Mouse (Mus musculus): ENCODE data around the gene Banp. TPM values are rescaled to one million over a fixed set of nuclear protein-coding genes. Genes with fewer than 3 reads are reported as not detected.

The Banp gene
- polyA plus RNA-seq, 1 experiment from 2014 or later = 40.2 TPM

DNA sequence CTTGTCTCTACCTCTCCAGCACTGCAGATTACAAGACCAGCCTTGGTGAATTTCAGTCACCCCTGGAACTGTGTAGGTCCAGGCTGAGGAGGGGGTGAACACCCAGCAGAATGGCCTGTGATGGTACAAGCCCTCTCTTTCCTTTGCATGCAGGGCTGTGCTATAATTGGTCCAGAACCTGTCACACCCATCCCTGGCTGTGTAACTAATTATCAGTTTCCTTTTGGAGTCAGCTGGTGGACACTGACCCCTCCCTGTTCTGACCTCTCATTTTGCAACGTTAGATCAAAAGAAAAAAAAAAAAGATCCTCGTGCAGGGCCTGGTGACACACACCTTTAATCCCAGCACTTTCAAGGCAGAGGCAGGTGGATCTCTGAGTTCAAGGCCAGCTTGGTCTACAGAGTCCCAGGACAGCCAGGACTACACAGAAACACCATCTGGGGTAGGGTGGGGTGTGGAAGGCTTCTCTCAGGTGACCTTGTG, 6.5 kb upstream of the Banp start:
- H3K4me2 ChIP-seq = no peak overlapping the region
- H3K36me3 ChIP-seq (ENCODE audit: control insufficient read depth, insufficient read depth, low read length) = no peaks in the 10 kb centered on the region
- ATAC-seq (replicated peaks; ENCODE audit: low FRiP score) (no peak), DNase-seq (ENCODE audit: low spot score) (no peak)
- H3K9ac ChIP-seq (ENCODE audit: low read depth, low read length) = no peak overlapping the region
- WGBS = 32% methylated on average over 2 of the region's 2 CpGs
- H3K27me3 ChIP-seq (replicated peaks; ENCODE audit: control insufficient read depth, insufficient read depth, low read length) = no peaks in the 10 kb centered on the region; the same call in 1 of the 2 replicates
- H3K27ac ChIP-seq (ENCODE audit: low read depth, low read length) = no peak overlapping the region
- peaks cover 7% of the 10 kb centered on the region for H3K4me1 ChIP-seq (replicated peaks; ENCODE audit: control insufficient read depth, insufficient read depth, low read length)
- H3K9me3 ChIP-seq (ENCODE audit: control insufficient read depth, low read length) = no peaks in the 10 kb centered on the region
- no peak overlapping the region for H3K4me3 ChIP-seq (ENCODE audit: low read depth, low read length)

DNA sequence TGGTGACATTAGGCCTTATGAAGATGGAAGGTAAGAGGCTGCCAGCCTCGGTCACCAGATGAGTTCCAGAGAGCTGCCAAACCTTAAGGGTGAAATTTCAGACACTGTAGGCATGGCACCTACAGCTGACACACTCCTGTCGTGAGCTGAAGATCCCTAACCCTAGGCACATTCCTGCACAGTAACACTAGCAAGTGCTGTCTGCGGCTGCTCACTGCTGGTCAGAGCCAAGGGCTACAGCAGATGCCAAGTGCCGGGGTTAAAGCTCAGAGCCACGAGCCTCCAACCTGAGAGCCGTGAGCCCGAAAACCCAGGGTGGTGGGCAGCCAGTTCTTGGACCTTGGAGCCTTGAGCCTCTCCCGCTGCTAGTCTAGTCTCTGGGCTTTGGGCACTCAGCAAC, 5.8 kb upstream of the Banp start:
- H3K4me1 ChIP-seq (replicated peaks; ENCODE audit: control insufficient read depth, insufficient read depth, low read length) = peaks cover 12% of the 10 kb centered on the region
- H3K36me3 ChIP-seq (ENCODE audit: control insufficient read depth, insufficient read depth, low read length) = no peaks in the 10 kb centered on the region
- WGBS = 78% methylated on average over 8 of the region's 8 CpGs
- H3K9ac ChIP-seq (ENCODE audit: low read depth, low read length) = no peak overlapping the region
- H3K4me3 ChIP-seq (ENCODE audit: low read depth, low read length) = no peak overlapping the region
- H3K27me3 ChIP-seq (replicated peaks; ENCODE audit: control insufficient read depth, insufficient read depth, low read length) = no peaks in the 10 kb centered on the region; the same call in 1 of the 2 replicates
- H3K9me3 ChIP-seq (ENCODE audit: control insufficient read depth, low read length) = no peaks in the 10 kb centered on the region
- no peak for ATAC-seq (replicated peaks; ENCODE audit: low FRiP score)
- H3K4me2 ChIP-seq = no peak overlapping the region
- no peak for DNase-seq (ENCODE audit: low spot score)
- H3K27ac ChIP-seq (ENCODE audit: low read depth, low read length) = no peak overlapping the region

DNA sequence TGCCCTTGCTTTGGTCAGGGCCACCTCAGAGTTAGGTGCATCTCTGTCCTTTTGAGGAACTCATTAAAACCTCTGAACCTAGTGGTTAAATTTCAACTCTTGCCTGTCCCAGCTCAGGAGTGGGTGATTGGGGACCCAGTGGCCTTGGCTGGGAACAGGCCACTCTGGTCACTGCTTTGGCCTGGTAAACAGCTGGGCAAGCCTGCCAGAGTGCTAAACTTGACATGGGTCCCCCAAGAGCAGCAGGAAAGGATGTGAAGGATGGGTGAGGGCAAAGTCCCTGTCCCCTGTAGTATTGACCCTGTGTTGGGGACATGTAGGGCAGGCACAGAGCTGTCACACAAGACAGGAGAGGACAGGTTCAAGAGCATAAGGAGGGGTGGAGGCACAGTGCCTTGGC, 4.7 kb upstream of the Banp start, which contains the start of gene Car5a:
Gene Car5a (minus strand): TSS at position 74 of the 400 bp plus-strand sequence.
- DNase-seq (ENCODE audit: low spot score) = no peak
- H3K36me3 ChIP-seq (ENCODE audit: control insufficient read depth, insufficient read depth, low read length) = no peaks in the 10 kb centered on the region
- ATAC-seq (replicated peaks; ENCODE audit: low FRiP score) = no peak
- peaks cover 19% of the 10 kb centered on the region for H3K4me1 ChIP-seq (replicated peaks; ENCODE audit: control insufficient read depth, insufficient read depth, low read length)
- H3K27me3 ChIP-seq (replicated peaks; ENCODE audit: control insufficient read depth, insufficient read depth, low read length) = no peaks in the 10 kb centered on the region; the same call in 1 of the 2 replicates
- no peak within 1 kb of the TSS for H3K4me3 ChIP-seq (ENCODE audit: low read depth, low read length)
- no peak within 1 kb of the TSS for H3K4me2 ChIP-seq
- no peaks in the 10 kb centered on the region for H3K9me3 ChIP-seq (ENCODE audit: control insufficient read depth, low read length)
- no peak within 1 kb of the TSS for H3K9ac ChIP-seq (ENCODE audit: low read depth, low read length)
- peak within 1 kb of the TSS; percentile 55; the same call in 1 of the 2 replicates for H3K27ac ChIP-seq (ENCODE audit: low read depth, low read length)

DNA sequence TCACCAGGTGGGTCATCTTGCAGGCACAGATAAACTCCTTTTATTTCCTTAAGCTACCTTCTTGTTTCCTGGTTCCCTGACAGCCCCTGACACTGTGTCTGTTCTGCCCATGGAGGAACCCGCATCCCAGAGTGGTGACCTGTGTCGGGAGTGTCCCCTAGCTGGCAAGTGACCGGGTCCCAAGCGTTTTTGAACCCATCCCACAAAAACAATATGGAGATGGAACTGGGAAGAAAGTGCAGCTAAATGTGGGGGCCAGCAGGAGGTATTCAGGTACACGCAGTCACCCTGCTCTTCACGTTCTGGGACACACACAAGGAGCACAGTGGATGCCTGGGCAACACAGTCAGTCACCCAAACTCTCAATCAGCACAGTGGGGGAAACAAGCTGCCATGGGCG, 3.2 kb upstream of the Banp start:
- no peaks in the 10 kb centered on the region for H3K36me3 ChIP-seq (ENCODE audit: control insufficient read depth, insufficient read depth, low read length)
- no peaks in the 10 kb centered on the region for H3K9me3 ChIP-seq (ENCODE audit: control insufficient read depth, low read length)
- DNase-seq (ENCODE audit: low spot score) (no peak), ATAC-seq (replicated peaks; ENCODE audit: low FRiP score) (no peak)
- H3K4me1 ChIP-seq (replicated peaks; ENCODE audit: control insufficient read depth, insufficient read depth, low read length) = peaks cover 19% of the 10 kb centered on the region
- H3K27ac ChIP-seq (ENCODE audit: low read depth, low read length) = no peak overlapping the region
- H3K4me2 ChIP-seq = no peak overlapping the region
- H3K9ac ChIP-seq (ENCODE audit: low read depth, low read length) = no peak overlapping the region
- H3K27me3 ChIP-seq (replicated peaks; ENCODE audit: control insufficient read depth, insufficient read depth, low read length) = no peaks in the 10 kb centered on the region; the same call in 1 of the 2 replicates
- no peak overlapping the region for H3K4me3 ChIP-seq (ENCODE audit: low read depth, low read length)
- WGBS = 86% methylated on average over 7 of the region's 7 CpGs

DNA sequence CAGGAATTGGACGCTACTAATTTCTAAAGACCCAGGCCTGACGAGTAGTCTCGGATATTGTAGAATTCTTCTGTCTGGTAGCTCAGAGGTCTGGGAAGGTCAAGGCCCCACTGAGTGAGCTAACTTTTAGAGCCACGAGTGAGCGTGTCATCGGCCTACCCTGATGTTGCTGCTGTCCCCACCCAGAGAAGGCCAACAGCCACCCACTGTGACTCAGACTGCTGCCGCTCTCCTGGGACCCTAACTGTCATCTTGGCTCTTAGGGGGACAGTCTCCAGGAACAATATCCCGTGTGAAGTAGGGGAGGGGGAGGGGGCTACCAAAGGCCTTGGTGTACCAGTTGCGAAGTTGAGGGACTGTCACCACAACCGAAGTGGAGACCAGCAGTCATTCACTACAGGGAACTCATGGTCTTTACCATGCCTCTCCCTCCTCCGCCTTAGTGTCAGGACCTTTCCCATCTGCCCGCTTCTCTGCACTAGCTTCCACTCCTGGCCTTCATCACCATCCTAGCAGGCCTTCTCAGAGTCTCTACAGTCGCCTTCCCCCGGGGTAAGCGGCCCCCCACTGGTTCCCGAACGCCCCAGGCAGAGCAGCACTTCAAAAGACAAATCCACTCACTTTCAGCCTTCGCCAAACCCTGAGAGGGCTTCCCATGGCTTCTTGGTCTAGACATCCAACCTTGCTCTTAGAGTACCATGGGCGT, 2.4 kb upstream of the Banp start:
- 31% methylated on average over 19 of the region's 19 CpGs for WGBS
- Histone ChIP-seq H3K4me3 (ENCODE audit: low read depth, low read length) (peak overlapping the region; percentile 53), H3K9ac (ENCODE audit: low read depth, low read length) (peak overlapping the region; percentile 70)

DNA sequence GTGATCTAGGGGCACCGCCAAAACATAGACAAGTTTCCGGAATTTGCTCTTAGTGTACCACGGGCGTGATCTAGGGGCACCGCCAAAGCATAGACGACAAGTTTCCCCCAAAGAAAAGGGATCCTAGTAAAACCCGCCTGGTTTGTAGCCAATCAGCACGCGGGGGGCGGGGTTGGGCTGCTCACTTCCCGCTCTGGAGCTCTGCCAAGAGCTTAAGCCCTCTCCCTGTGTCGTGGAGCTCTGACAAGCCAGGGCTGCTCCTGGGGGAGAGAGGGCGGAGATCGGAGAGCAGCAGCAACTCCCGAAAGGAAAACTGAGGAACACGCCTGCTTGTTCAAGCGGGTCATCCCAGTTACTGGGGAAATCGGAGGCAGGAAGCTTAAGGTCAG, 1.8 kb upstream of the Banp start:
- DNase-seq (ENCODE audit: low spot score) (peak; percentile 91), ATAC-seq (replicated peaks; ENCODE audit: low FRiP score) (peak; percentile 55)
- Histone ChIP-seq H3K27ac (ENCODE audit: low read depth, low read length) (peak overlapping the region; percentile 82), H3K27me3 (replicated peaks; ENCODE audit: control insufficient read depth, insufficient read depth, low read length) (no peaks in the 10 kb centered on the region; the same call in 1 of the 2 replicates), H3K9me3 (ENCODE audit: control insufficient read depth, low read length) (no peaks in the 10 kb centered on the region), H3K4me3 (ENCODE audit: low read depth, low read length) (peak overlapping the region; percentile 53), H3K4me1 (replicated peaks; ENCODE audit: control insufficient read depth, insufficient read depth, low read length) (peaks cover 31% of the 10 kb centered on the region), H3K9ac (ENCODE audit: low read depth, low read length) (peak overlapping the region; percentile 70), H3K36me3 (ENCODE audit: control insufficient read depth, insufficient read depth, low read length) (no peaks in the 10 kb centered on the region), H3K4me2 (peak overlapping the region; percentile 83)
- WGBS = under 1% methylated on average over 18 of the region's 18 CpGs

More for the DNA sequence above, 2.4 kb upstream of the Banp start:
- Histone ChIP-seq H3K27ac (ENCODE audit: low read depth, low read length) (peak overlapping the region; percentile 82), H3K4me1 (replicated peaks; ENCODE audit: control insufficient read depth, insufficient read depth, low read length) (peaks cover 25% of the 10 kb centered on the region), H3K36me3 (ENCODE audit: control insufficient read depth, insufficient read depth, low read length) (no peaks in the 10 kb centered on the region), H3K4me2 (peak overlapping the region; percentile 83), H3K27me3 (replicated peaks; ENCODE audit: control insufficient read depth, insufficient read depth, low read length) (no peaks in the 10 kb centered on the region; the same call in 1 of the 2 replicates), H3K9me3 (ENCODE audit: control insufficient read depth, low read length) (no peaks in the 10 kb centered on the region)
- ATAC-seq (replicated peaks; ENCODE audit: low FRiP score) (no peak), DNase-seq (ENCODE audit: low spot score) (no peak)

DNA sequence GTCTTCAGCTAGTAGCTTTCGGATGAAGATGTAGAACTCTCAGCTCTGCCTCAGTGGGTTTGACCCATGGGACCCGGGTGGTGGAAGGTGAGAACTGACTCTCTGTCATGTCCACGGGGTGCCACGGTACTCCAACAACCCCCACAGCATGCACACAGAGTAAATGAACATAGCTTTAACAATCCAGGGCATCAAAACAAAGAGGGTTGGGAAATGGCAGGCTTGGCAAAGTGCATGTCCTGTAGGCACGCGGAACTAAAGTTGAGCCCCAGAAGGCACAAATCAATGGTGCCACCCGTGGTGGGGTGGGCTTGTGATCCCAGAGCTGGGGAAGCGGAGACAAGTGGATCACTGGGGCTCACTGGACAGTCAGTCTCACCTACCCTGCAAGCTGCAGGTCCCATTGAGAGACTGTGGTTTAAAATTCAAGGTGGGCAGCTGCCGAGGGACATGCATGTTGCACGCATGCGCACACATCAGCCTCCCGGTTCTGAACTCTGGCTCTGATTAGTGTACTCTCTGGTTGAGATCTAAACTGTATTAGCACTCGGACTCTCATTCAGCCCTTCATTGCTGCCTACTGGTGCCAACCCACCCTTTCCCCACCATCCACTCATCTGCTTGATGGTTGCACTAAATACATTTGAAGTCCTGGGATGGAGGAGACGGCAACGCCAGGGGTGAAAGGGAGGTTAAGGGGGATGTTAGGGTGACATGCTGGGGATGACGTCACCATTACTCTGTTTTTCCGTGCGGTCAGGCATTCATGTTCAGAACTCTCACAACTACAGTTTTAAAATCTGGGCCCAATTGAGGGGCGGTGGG, 1.0 kb upstream of the Banp start:
- 54% methylated on average over 19 of the region's 19 CpGs for WGBS
- H3K27ac ChIP-seq (ENCODE audit: low read depth, low read length) = peak overlapping the region; percentile 82
- peak overlapping the region; percentile 53 for H3K4me3 ChIP-seq (ENCODE audit: low read depth, low read length)
- no peak for DNase-seq (ENCODE audit: low spot score)
- H3K9me3 ChIP-seq (ENCODE audit: control insufficient read depth, low read length) = no peaks in the 10 kb centered on the region
- no peaks in the 10 kb centered on the region for H3K36me3 ChIP-seq (ENCODE audit: control insufficient read depth, insufficient read depth, low read length)
- H3K4me1 ChIP-seq (replicated peaks; ENCODE audit: control insufficient read depth, insufficient read depth, low read length) = peaks cover 34% of the 10 kb centered on the region
- peak overlapping the region; percentile 83 for H3K4me2 ChIP-seq
- ATAC-seq (replicated peaks; ENCODE audit: low FRiP score) = no peak
- H3K9ac ChIP-seq (ENCODE audit: low read depth, low read length) = peak overlapping the region; percentile 70
- H3K27me3 ChIP-seq (replicated peaks; ENCODE audit: control insufficient read depth, insufficient read depth, low read length) = no peaks in the 10 kb centered on the region; the same call in 1 of the 2 replicates

DNA sequence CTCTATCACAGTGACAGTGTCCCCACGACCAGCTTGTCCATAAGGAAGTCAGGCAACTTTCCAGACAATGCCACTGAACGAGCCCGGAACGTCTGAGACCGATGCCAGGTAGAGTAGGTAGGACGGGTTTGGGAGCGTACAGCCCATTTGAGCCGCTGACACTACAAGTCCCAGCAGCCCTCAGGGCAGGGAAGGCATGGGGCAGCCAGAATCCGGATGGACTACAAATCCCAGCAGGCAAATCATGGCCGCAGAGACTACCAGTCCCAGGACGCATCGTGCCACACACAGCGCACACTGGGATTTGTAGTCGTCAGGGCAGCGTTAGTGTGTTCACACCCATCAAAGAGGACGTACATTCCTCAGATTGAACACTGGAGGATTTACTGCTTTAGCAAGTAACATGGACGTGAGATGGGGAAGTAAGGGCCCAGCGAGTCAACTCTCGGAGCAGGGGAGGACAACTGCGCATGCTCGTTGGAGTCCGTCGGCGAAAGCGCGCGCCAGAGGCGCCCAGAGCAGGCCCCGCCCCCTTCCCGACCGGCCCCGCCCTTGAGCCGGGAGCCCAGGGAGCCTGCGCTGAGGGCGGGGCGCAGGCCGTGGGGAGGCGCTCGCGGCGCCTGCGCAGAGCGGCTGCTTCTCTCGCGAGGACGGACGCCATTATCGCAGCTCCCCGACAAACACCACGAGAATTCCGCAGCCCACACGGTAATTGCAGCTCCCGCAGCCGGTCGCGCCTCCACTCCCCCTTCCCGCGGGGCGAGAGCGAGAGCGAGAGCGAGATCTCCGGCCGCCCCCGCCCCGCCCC, 595 bp downstream of the Banp start:
- under 1% methylated on average over 65 of the region's 66 CpGs for WGBS
- Histone ChIP-seq H3K4me2 (peak overlapping the region; percentile 99), H3K9ac (ENCODE audit: low read depth, low read length) (peak overlapping the region; percentile 99), H3K36me3 (ENCODE audit: control insufficient read depth, insufficient read depth, low read length) (peaks cover 3% of the 10 kb centered on the region; the same call in 1 of the 2 replicates), H3K27me3 (replicated peaks; ENCODE audit: control insufficient read depth, insufficient read depth, low read length) (no peaks in the 10 kb centered on the region), H3K27ac (ENCODE audit: low read depth, low read length) (peak overlapping the region; percentile 98), H3K4me3 (ENCODE audit: low read depth, low read length) (peak overlapping the region; percentile 95), H3K9me3 (ENCODE audit: control insufficient read depth, low read length) (no peaks in the 10 kb centered on the region), H3K4me1 (replicated peaks; ENCODE audit: control insufficient read depth, insufficient read depth, low read length) (peaks cover 49% of the 10 kb centered on the region)
- peak; percentile 91 for ATAC-seq (replicated peaks; ENCODE audit: low FRiP score)
- peak; percentile 99 for DNase-seq (ENCODE audit: low spot score)
